Mouse (Mus musculus): ENCODE data around the gene Xylt2.

DNA sequence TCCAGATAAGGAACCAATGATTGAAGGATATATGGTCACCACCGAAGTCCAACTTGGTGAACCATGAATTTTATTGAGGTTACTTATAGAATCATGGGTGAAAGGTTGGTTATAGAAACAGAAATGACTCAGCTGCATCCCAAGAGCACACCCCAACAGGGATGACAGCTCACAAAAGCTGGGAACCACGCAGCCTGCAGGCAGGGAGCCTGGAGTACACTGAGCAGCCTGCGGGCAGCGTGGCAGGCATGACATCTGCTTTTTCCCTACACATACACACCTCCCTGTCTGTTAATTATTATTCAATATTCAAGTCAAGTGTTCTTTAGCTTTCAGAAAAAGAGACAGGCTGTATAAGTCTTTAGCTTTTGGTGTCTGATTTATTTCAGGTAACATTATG, 62.7 kb downstream of the Xylt2 start:
- TF ChIP-seq CTCF (IDR thresholded peaks at IDR 0.05; ENCODE audit: low read depth, low read length): no peak
- no peak for TF ChIP-seq POLR2AphosphoS5 (IDR thresholded peaks at IDR 0.05; ENCODE audit: insufficient replicate concordance, low read depth, low read length)

Data from G1E (cell line).